Mouse (Mus musculus) kidney, adult 11 months (tissue): ENCODE measurements around the gene Gm49373.
A peak's percentile ranks its signal among the peaks of the same experiment; 100 is the strongest.

Experiments
- DNase-seq: peaks from one replicate; pipeline ENCODE4 v3.0.0; 2022

Gene Gm49373

GRCm38 (mm10) chr9:21026849-21027248 is 46.0 kb downstream of the Gm49373 start:
- no peak for DNase-seq

DNA sequence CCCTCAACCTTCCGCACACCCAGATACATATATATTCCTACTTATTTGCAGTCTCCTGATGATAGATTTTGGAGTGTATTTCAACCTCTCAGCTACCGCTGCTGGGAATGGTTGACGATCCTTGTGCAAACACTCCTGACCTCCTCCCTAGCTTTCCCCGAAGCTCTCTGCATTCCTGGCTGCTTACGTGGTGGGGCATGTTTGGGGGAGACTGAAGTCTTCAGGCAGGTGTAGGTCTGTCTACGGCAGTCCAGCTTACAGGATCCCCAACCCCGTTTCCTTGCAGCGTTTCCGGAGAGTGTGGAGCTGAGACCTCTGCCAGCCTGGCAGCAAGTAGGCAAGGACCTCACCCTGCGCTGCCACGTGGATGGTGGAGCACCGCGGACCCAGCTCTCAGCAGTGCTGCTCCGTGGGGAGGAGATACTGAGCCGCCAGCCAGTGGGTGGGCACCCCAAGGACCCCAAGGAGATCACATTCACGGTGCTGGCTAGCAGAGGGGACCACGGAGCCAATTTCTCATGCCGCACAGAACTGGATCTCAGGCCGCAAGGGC is 47.6 kb downstream of the Gm49373 start:
- no peak for DNase-seq

GRCm38 (mm10) chr9:21022726-21023125 is 50.2 kb downstream of the Gm49373 start:
- no peak for DNase-seq

- no peak for DNase-seq
Measured at GRCm38 (mm10) chr9:21022288-21022687, 50.6 kb downstream of the Gm49373 start.

- DNase-seq = no peak
Measured at GRCm38 (mm10) chr9:21021363-21021762, 51.5 kb downstream of the Gm49373 start.

GRCm38 (mm10) chr9:21018600-21018999 is 54.3 kb downstream of the Gm49373 start:
- no peak for DNase-seq

DNA sequence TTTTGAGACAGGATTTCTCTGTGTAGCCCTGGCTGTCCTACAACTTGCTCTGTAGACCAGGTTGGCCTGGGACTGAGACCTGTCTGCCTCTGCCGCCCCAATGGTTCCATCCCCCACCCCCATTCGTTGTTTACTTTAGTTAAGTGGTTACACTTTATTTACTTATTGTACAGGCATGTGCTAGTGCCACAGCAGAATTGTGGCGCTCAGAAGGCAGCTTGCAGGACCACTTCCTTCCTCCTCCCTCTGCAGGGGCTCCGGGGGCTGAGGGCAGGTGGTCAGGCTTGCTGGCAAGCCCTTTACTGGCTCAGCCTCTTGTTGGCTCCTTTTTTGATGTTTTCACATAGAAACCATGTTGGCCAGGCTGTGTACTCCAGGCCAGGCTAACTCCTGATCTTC is 55.7 kb downstream of the Gm49373 start:
- no peak for DNase-seq

DNA sequence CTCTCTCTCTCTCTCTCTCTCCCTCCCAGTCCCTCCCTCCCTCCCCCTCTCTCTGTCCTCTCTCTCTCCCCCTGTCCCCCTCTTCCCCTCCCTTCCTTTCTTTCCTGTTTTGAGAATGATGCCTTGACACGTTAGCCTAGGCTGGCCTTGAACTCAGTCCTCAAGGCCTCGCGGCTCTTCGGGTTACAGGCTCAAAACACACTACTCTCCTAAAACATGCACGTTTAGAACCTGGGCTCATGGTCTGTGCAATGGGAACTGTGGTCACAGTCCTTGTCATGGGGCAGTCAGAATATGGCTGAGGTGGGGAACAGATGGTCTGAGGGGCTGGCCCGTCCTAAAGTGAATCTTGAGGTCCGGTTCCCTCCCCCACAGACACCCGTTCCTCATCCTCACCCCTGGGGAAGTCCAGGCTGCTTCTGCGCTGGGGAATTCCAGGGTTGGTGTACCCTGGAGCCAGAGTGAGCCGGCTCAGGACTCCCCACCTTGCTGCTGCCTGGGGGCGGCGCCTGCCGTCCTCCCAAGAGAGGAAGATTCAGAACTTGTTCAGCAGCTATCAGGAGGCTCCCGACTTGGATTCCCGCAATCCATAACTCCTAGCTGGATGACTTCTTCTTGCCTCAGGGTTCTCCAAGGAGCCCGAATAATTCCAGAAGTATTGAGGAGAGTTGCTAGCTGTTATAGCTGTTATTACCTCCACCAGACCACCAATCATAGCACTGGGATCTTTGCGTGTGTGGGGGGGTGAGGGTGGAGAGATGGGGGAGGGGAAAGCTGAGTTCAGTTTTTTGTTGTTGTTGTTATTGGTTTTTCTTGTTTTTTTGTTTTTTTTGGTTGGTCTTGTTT is 56.3 kb downstream of the Gm49373 start:
- DNase-seq = no peak

GRCm38 (mm10) chr9:21015571-21016130 is 57.2 kb downstream of the Gm49373 start, which contains the start of gene Icam1:
Gene Icam1, plus strand, starts transcription at chr9:21015985.
- DNase-seq = peak; percentile 82

GRCm38 (mm10) chr9:21014691-21015570 is 58.0 kb downstream of the Gm49373 start:
- peak; percentile 60 for DNase-seq
